Mouse (Mus musculus) thymus, adult 2 months (tissue): Measurements from ENCODE around the gene Bace2.

Source experiments
- CTCF ChIP-seq: fragments of 200-500 bp; IDR thresholded peaks from 2 replicates; pipeline ENCODE4 v1.5.1; 2012; ENCODE audit warnings: mild to moderate bottlenecking, control low read depth, low read length, moderate library complexity, borderline replicate concordance; ENCODE audit not compliant: control insufficient read depth, poor library complexity, insufficient read depth; ENCODE audit errors: extremely low read depth
- POLR2A ChIP-seq: fragments of 200-500 bp; IDR thresholded peaks from 2 replicates; pipeline ENCODE4 v1.6.1; 2012; ENCODE audit warnings: mild to moderate bottlenecking, low read length, control low read depth, moderate library complexity; ENCODE audit not compliant: control insufficient read depth, poor library complexity, insufficient read depth; ENCODE audit errors: extremely low read depth

- TF ChIP-seq POLR2A: no peak
- no peak for TF ChIP-seq CTCF
Measured at GRCm38 (mm10) chr16:97397945-97398531, 41.5 kb downstream of the Bace2 start.
